Mouse (Mus musculus): ENCODE results near the gene Celsr2.

The Celsr2 gene

DNA sequence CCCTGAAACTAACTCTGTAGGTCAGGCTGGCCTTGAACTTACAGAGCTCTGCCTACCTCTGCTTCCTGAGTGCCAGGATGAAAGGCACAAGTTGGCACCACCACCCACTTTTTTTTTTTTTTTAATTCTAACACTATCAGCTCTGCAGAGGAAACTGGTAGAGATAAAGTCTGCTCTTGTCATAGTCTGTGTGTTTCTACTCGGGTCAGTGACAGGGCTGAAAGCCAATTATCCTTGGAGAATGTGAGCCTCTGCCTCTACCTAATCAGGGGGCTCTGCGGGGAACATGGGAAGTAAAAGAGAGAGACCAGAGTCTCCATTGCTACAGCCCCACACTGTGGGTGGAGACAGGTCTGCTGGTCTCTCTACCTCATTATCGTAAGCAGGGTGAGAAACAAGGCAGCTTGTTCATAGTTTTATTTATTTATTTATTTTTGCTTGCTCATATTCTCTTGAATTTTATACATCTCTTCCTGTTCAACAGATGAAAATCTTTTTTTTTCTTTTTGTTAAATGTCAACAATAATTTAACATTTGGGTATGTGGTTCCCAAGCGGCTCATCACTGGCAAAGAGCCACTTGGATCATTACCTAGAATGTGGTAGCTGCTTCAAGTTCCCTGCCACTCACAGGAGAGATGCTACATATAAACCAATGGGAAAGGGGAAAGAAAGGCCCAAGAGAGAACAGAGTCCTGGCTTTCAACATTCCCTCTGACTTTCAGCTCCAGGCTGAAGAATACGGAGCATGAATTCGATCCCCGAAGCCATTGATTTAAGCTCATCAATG, 36.3 kb downstream of the Celsr2 start:
- no peak for DNase-seq (ENCODE audit: low spot score in 2 of 2)

DNA sequence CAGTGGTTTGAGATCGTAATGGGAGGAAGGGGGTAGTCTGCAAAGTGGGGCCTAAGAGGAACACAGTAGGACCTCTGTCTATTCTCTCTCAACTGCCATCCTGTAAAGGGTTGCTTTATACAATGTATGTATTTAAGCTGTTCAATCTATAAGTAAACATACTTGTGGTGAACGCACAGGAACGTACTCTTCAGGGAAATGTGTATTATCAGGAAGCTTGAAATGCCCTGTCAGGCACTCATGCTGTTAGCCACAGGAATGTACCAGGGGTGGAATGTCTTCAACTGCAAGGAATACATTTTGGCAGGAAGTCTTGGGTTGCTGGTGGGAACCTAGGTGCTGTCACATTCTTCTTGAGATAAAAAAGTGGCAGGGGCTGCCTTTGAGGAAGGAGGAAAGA, 42.7 kb downstream of the Celsr2 start:
- no peak for DNase-seq (ENCODE audit: low spot score in 2 of 2)

DNA sequence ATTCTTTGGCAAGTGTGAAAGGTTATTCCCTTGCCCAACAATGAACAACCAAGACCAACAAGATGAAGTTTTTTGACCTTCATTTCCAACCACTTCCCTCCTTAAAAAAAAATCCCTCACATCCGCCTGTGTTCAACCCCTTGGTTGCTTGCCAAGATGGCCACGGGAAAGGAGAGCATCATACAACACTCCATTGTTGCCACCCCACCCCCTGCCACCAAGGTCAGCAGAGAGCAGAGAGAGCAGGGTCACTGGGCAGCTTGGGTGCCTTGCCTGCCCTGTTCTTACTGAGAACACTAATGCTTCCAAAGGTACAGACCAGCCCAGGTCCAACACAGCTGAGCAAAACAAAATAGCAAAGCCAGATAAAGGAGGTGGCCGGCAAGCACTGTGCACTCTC, 43.1 kb downstream of the Celsr2 start:
- no peak for DNase-seq (ENCODE audit: low spot score in 2 of 2)

DNA sequence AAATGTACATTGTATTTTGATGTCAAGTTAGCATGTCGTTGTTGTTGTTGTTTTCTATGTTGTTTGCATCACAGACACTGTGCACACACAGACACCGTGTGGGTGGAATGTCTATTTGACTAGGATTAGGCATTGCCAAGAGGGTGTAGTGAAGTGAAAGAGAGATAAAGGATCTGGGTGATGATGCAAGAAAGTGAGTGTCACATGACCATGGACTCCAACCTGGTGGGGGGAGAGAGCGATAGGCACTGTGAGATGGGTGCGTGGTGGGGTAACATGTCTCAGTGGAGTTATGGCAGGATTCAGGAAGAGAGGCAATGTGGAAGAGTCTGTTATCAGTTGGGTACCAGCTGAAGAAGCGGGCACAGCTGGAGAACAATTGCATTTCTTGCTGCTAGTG, 46.6 kb downstream of the Celsr2 start:
- no peak for DNase-seq (ENCODE audit: low spot score in 2 of 2)

DNA sequence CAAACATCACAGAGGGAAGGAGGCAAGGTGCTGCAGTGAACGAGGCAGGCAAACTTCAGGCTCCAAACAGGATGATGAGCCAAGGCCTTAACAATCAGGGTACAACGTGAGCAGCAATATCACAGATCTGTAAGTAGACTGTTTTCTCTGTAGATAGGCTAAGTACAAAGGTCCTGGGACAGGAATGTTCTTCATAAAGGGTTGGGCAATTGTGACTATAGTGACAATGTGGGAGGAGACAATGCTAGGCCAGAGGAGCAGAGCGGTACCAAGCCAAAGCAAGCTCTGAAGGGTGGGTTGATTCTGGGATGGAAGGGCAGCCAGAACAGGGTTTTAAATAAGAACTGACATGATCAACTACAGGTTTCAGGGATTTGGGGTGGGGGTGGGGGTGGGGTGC, 47.5 kb downstream of the Celsr2 start:
- DNase-seq (ENCODE audit: low spot score in 2 of 2): no peak

DNA sequence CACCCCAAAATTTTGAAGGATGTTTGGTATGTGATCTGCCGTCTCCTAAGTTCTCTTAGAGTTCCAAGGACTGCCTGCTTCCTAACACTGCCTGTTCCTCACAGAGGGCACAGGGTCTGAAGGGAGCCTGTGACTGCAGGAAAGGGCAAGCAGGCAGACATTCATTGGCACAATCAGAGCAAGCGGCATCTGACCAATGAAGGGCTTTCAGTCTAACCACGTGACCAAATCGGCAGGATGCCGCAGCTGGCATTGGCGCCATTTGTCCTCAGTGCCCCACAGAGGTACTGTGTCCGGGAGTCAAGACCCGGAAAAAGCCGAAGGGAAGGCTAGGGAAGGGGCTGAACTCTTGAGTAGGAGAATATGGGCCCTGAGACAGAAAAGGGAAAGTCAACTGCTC, 48.2 kb downstream of the Celsr2 start:
- no peak for DNase-seq (ENCODE audit: low spot score in 2 of 2)

DNA sequence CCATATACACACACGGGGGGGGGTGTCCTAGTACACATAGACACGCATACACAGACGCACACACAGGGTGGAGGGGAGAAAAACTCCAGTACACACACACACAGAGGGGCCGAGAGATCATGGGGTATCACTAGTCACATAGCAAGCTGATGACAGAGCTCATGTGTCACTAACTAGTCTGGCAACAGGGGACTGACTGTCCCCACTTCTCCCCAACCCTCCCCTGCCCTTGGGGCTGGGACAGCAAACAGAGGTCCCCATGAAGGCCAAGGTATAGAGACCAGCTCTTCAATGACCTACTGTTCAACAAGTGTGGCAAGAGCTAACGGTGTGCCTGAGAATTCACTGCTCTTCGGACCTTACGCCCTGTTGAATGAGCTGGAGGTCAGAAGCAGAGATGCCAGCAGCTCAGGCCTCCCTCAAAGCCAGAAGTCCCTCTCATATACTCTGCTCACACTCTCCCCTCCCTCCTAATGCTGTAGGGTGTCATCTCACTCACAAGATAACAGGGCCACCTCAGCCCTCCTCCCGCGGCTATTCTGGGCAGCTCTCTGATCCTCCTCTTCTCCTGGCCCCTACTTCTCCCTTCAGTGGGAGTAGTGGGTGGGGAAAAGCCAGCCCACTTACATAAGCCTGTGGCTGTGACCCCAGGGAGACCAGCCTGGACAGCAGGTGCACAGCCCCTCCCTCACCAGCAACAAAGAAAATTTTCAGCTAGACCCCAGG, 50.9 kb downstream of the Celsr2 start, which contains the start of gene Mybphl:
TSS of gene Mybphl (plus strand) at position 642 of the 726 bp plus-strand sequence.
- DNase-seq (ENCODE audit: low spot score in 2 of 2): no peak

DNA sequence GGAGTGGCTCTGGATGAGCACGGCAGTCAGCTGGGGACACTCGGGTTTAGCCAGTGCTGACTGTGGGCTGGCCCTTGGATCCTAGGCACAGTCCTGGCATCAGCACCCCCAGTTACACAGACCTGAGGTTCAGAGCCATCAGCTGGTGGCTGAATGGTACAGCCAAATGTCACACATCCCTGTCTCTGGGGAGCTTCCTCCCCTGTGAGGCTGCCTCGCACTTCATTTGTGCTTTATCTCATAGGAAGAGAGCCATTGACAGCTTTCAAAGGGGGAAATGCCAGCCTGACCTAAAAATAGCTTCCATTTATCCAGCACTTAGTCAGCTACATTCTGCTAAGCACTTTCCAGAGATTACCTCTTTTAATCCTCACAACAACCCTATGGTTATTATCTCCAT, 51.7 kb downstream of the Celsr2 start:
- no peak for DNase-seq (ENCODE audit: low spot score in 2 of 2)

DNA sequence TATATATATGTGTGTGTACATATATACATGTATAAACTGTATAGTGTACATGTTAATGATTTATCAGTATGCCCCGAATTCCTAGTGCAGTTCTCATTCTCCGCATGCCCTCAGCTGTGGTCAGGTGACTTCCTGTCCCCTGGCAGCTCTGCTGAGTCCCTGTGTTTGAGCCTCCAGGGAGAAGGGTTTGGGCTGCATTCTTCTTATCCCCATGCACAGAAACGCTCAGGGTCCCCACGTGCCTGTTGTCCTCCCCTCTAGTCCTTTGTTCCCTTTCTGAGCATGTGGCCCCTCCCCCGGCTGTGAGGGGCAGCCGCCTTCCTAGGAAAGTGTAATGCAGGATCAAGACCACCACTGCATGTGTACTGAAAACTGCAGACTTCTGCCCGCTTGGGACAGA, 54.5 kb downstream of the Celsr2 start:
- DNase-seq (ENCODE audit: low spot score in 2 of 2): no peak

DNA sequence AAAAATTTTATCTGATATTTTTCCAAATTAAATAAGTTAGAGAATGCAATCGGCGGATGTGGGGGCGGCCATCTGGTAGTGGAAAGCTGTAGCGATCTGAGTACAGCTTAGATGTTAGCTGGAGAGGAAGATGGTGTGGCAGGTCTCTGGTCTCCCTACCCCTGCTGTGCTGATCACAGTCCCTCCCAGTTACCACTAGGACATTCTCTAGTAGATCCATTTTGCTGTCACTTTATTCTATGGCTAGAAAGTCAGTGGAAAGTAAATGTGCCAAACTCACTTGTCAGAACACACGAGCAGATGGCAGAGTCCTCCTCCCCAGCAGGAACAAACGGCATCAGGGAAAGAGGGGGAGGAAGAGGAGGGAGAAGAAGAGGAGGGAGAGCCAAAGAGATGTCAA, 56.9 kb downstream of the Celsr2 start:
- no peak for DNase-seq (ENCODE audit: low spot score in 2 of 2)

DNA sequence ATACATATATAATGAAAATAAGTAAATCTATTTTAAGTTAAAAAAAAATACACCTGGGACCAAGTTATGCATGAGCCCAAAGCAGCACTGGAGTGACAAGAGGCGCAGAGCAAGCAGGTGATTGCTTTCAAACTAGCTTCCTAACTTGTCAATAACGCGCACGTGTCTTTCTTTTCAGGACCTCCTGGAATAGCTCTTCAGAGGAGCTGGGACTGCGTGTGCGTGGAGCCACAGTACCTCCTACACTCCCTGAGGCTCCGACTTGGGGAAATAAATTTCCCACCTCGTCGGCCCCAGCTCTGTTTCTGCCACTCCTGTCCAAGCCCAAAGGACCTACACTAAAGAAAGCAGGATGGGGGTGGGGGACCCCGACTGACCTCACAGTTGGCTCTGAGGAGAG, 58.3 kb downstream of the Celsr2 start:
- no peak for DNase-seq (ENCODE audit: low spot score in 2 of 2)

DNA sequence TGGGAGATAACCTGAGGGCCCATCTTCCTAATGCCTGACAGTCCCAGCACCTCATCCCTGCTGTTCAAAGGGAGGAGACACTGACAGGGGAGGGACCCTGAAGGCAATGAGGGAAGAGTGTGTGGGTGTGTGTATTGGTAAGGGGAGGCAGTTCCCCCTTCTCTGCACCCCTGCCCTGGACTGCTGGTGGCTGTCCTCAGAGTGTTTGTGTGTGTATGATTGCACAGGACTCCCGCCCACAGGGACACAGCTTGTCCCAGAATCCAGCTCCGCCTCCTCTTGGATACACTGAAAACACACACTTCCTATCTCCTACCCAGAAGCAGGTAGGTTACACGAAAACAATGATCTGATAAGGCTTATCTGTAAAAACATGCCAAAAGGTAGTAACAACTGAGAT, 60.1 kb downstream of the Celsr2 start:
- no peak for DNase-seq (ENCODE audit: low spot score in 2 of 2)

DNA sequence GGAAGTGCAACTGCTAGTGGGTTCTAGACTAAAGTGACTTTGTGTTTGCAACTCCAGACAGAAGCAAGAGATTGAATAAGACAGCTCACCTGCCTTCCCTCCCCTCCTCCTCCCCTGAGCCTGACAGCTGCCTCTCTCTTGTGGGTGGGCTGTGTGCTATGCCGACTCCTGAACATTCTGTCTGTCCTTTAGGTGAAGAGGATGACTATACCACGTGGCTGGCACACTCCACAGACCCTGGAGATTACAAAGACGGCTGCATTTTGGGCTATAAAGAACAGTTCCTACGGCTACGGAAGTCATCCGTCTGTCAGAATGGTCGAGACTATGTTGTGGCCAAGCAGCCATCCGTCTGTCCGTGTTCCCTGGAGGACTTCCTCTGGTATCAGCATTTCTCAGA, 67.0 kb downstream of the Celsr2 start:
- DNase-seq (ENCODE audit: low spot score in 2 of 2): no peak

DNA sequence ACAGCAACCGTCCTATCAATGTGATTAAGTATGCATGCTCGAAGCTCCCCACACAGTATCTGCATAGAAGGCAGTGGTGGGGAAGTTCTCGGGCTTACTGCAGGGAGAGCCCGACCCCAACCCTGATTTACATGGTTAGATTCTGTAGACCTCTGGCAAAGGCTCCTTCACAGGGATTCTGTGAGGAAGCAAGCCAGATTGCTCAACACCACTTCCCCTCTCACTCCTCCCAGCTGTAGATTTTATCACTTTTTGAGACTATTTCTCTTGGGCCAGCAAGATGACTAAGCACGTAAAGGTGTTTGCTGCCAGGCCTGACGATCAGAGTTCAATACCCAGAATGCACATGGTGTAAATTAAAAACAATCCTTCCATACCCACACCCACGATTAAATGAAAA, 69.5 kb downstream of the Celsr2 start:
- no peak for DNase-seq (ENCODE audit: low spot score in 2 of 2)

DNA sequence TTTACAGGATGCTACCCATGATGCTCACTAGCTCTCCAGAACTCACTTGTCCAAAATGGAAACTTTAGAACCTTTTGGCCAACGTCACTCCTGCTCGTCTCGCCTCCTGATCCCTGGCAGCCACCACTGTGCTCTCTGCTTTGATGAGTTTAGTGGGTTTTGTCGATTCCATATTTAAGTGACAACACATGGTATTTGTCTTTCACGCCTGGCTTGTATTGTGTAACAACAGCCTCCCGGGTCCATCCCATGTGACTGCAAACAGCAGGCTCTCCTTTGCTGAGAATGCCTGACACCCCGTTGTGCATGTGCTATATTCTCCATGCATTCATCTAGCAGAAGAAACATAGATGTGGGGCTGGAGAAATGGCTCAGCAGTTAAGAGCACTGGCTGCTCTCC, 73.2 kb downstream of the Celsr2 start:
- no peak for DNase-seq (ENCODE audit: low spot score in 2 of 2)

DNA sequence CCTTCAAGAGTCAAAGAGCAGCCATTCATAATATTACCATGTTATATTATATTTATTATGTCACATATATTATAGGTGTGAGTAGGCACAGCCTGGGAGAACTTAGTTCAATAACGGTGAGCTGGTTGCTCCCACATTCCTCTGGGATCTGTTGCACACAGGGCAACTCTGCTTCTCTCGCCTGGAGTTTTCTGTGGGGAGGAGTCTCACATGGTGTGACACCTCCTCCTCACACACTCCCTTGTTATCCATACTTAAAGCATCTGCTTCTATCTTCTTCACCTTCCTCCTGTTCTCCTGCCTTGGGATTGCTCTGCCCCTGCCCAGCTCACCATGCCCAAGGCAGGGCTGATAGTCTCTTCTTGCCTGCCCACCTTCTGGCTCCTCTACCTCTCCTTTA, 74.3 kb downstream of the Celsr2 start:
- DNase-seq (ENCODE audit: low spot score in 2 of 2): no peak

All from spleen, postnatal 36 days (tissue).